In genomic region chr19:47537879-47538278, GRCm38 (mm10) we compare ENCODE assay signal across 8 mouse cellular contexts. TPM values are rescaled to one million over a fixed set of nuclear protein-coding genes. Genes with fewer than 3 reads are reported as not detected.
A peak's percentile ranks its signal among the peaks of the same experiment; 100 is the strongest.
DNase-seq lines count a peak whose midpoint lies in the region; ATAC-seq and TF ChIP-seq lines count a peak whose summit lies in the region.

No protein-coding gene starts in this region.

- TF ChIP-seq CTCF in intestine, postnatal 0 days (IDR thresholded peaks at IDR 0.05; ENCODE audit: low read depth) = no peak

- H3K4me1 ChIP-seq in midbrain, embryonic 10.5 days = peaks cover 32% of the 10 kb centered on the region
- peaks cover 8% of the 10 kb centered on the region for H3K4me1 ChIP-seq in midbrain, embryonic 11.5 days (ENCODE audit: control insufficient read depth, insufficient read depth, low read length)
- peaks cover 15% of the 10 kb centered on the region for H3K4me1 ChIP-seq in intestine, postnatal 0 days (replicated peaks; ENCODE audit: control insufficient read depth, insufficient read depth, low read length)
- peaks cover 18% of the 10 kb centered on the region for H3K4me1 ChIP-seq in midbrain, embryonic 13.5 days (replicated peaks)

- H3K27me3 ChIP-seq in midbrain, embryonic 10.5 days (ENCODE audit: low read depth, poor library complexity, severe bottlenecking) = peaks cover 8% of the 10 kb centered on the region; the same call in 1 of the 2 replicates
- H3K27me3 ChIP-seq in midbrain, embryonic 11.5 days (ENCODE audit: control insufficient read depth, insufficient read depth, low read length) = peaks cover 3% of the 10 kb centered on the region; the same call in 1 of the 2 replicates
- no peaks in the 10 kb centered on the region for H3K27me3 ChIP-seq in intestine, postnatal 0 days (replicated peaks; ENCODE audit: control insufficient read depth, insufficient read depth, low read length)
- peaks cover 3% of the 10 kb centered on the region; the same call in 1 of the 2 replicates for H3K27me3 ChIP-seq in midbrain, embryonic 13.5 days

- no peak overlapping the region for H3K9ac ChIP-seq in midbrain, embryonic 11.5 days (ENCODE audit: low read length)
- no peak overlapping the region for H3K9ac ChIP-seq in intestine, postnatal 0 days (ENCODE audit: low read depth, low read length)
- no peak overlapping the region; the same call in 1 of the 2 replicates for H3K9ac ChIP-seq in midbrain, embryonic 13.5 days (replicated peaks)

- no peak for ATAC-seq in midbrain, embryonic 11.5 days (ENCODE audit: low FRiP score)
- no peak for ATAC-seq in intestine, postnatal 0 days
- ATAC-seq in midbrain, embryonic 13.5 days = no peak; the same call in 1 of the 2 replicates

- H3K4me2 ChIP-seq in midbrain, embryonic 11.5 days = no peak overlapping the region; the same call in 1 of the 2 replicates
- peak overlapping the region; percentile 78 for H3K4me2 ChIP-seq in intestine, postnatal 0 days (replicated peaks; ENCODE audit: low read depth)
- H3K4me2 ChIP-seq in midbrain, embryonic 13.5 days (replicated peaks) = peak overlapping the region; percentile 77

- WGBS in midbrain, embryonic 10.5 days = 78% methylated on average over 6 of the region's 6 CpGs
- 82% methylated on average over 6 of the region's 6 CpGs for WGBS in midbrain, embryonic 11.5 days
- 39% methylated on average over 6 of the region's 6 CpGs for WGBS in intestine, postnatal 0 days
- WGBS in midbrain, embryonic 13.5 days = 90% methylated on average over 6 of the region's 6 CpGs

- H3K9me3 ChIP-seq in midbrain, embryonic 10.5 days (replicated peaks) = no peaks in the 10 kb centered on the region
- no peaks in the 10 kb centered on the region for H3K9me3 ChIP-seq in midbrain, embryonic 11.5 days (ENCODE audit: control insufficient read depth, low read length)
- H3K9me3 ChIP-seq in intestine, postnatal 0 days (ENCODE audit: control insufficient read depth) = no peaks in the 10 kb centered on the region
- no peaks in the 10 kb centered on the region for H3K9me3 ChIP-seq in midbrain, embryonic 13.5 days

- H3K36me3 ChIP-seq in midbrain, embryonic 10.5 days = peaks cover 10% of the 10 kb centered on the region
- H3K36me3 ChIP-seq in midbrain, embryonic 11.5 days (ENCODE audit: control insufficient read depth, insufficient read depth, low read length) = no peaks in the 10 kb centered on the region; the same call in 1 of the 2 replicates
- no peaks in the 10 kb centered on the region for H3K36me3 ChIP-seq in intestine, postnatal 0 days (ENCODE audit: control insufficient read depth, insufficient read depth)
- H3K36me3 ChIP-seq in midbrain, embryonic 13.5 days = peaks cover under 1% of the 10 kb centered on the region; the same call in 1 of the 2 replicates

- H3K4me3 ChIP-seq in midbrain, embryonic 10.5 days = peak overlapping the region; percentile 69; the same call in 1 of the 2 replicates
- H3K4me3 ChIP-seq in midbrain, embryonic 11.5 days (ENCODE audit: low read depth, low read length) = no peak overlapping the region
- H3K4me3 ChIP-seq in intestine, postnatal 0 days (ENCODE audit: low read depth, low read length) = peak overlapping the region; percentile 50; the same call in 1 of the 2 replicates
- peak overlapping the region; percentile 63; the same call in 1 of the 2 replicates for H3K4me3 ChIP-seq in midbrain, embryonic 13.5 days (replicated peaks)

- H3K27ac ChIP-seq in midbrain, embryonic 10.5 days (replicated peaks) = peak overlapping the region; percentile 87
- no peak overlapping the region for H3K27ac ChIP-seq in midbrain, embryonic 11.5 days (ENCODE audit: low read depth, low read length)
- H3K27ac ChIP-seq in intestine, postnatal 0 days (ENCODE audit: low read depth, low read length) = peak overlapping the region; percentile 87
- H3K27ac ChIP-seq in midbrain, embryonic 13.5 days = no peak overlapping the region

- DNase-seq in midbrain, embryonic 10.5 days (ENCODE audit: low spot score) = no peak
- DNase-seq in midbrain, embryonic 11.5 days (ENCODE audit: low spot score, missing footprints) = no peak
- DNase-seq in heart, adult 18-20 months = peak; percentile 73 to 78
- no peak for DNase-seq in right cerebral cortex, postnatal 4 days
- no peak for DNase-seq in spleen, postnatal 36 days (ENCODE audit: low spot score in 2 of 2)
- no peak for DNase-seq in spleen, adult 12 weeks (ENCODE audit: low spot score)

RNA-seq across cellular contexts. Expression of gene Stn1, which starts 0.6 kb away (rescaled TPM):
- 52.5 and 63.4 TPM in 2 replicates for polyA plus RNA-seq in midbrain, embryonic 10.5 days (2016; fragmentation: Nextera tagmentation; extraction: Ambion mirVana)
- 43.9 and 49.1 TPM in 2 replicates for polyA plus RNA-seq in midbrain, embryonic 11.5 days (2014; fragmentation: Nextera tagmentation; extraction: Ambion mirVana)
- 10 to 100 TPM; 17.2 to 17.3 TPM for total RNA-seq in heart, adult 18-20 months (2021)
- polyA plus RNA-seq in intestine, postnatal 0 days (2015; fragmentation: Nextera tagmentation; extraction: Ambion mirVana) = 11.4 and 14.9 TPM in 2 replicates
- polyA plus RNA-seq in midbrain, embryonic 13.5 days (2015; fragmentation: Nextera tagmentation; extraction: Ambion mirVana) = 30.2 and 36.3 TPM in 2 replicates

RNA-seq across cellular contexts. Expression of gene Slk, which starts 41.6 kb away (rescaled TPM):
- polyA plus RNA-seq in midbrain, embryonic 10.5 days (2016; fragmentation: Nextera tagmentation; extraction: Ambion mirVana) = 5.9 and 7.0 TPM in 2 replicates
- 10.4 and 11.3 TPM in 2 replicates for polyA plus RNA-seq in midbrain, embryonic 11.5 days (2014; fragmentation: Nextera tagmentation; extraction: Ambion mirVana)
- 10 to 100 TPM; 72.8 to 83.3 TPM for total RNA-seq in heart, adult 18-20 months (2021)
- polyA plus RNA-seq in intestine, postnatal 0 days (2015; fragmentation: Nextera tagmentation; extraction: Ambion mirVana) = 8.8 and 10.0 TPM in 2 replicates
- 6.5 and 7.4 TPM in 2 replicates for polyA plus RNA-seq in midbrain, embryonic 13.5 days (2015; fragmentation: Nextera tagmentation; extraction: Ambion mirVana)

Comparison
In these comparisons a context has a peak if more than half of its experiments do, and no peak if none do; other contexts are left out.
1. H3K27ac ChIP-seq: peak in midbrain, embryonic 10.5 days (single experiment) and intestine, postnatal 0 days (single experiment); none in midbrain, embryonic 11.5 days (single experiment) and midbrain, embryonic 13.5 days (single experiment).
2. DNase-seq: peak in heart, adult 18-20 months (2 of 2); none in midbrain, embryonic 10.5 days (single experiment), midbrain, embryonic 11.5 days (single experiment), right cerebral cortex, postnatal 4 days (single experiment), spleen, postnatal 36 days (0 of 2) and spleen, adult 12 weeks (single experiment).